Mouse (Mus musculus) liver, postnatal 0 days (tissue): ENCODE measurements around the gene Dexi.

Source experiments
- CTCF ChIP-seq: sonication (generic); IDR thresholded peaks from 2 replicates; pipeline ENCODE4 v1.5.1; 2016; ENCODE audit warnings: antibody characterized with exemption, low read depth
- EP300 ChIP-seq: IDR thresholded peaks from 2 replicates; pipeline ENCODE4 v1.6.1; 2016; ENCODE audit warnings: antibody characterized with exemption, low read depth, mild to moderate bottlenecking

- TF ChIP-seq CTCF (no peak), EP300 (no peak)
These were observed 42.3 kb upstream of the Dexi start for GRCm38 (mm10) chr16:10585165-10585564.
